Mouse (Mus musculus): ENCODE results near the gene Gtdc1.

DNA sequence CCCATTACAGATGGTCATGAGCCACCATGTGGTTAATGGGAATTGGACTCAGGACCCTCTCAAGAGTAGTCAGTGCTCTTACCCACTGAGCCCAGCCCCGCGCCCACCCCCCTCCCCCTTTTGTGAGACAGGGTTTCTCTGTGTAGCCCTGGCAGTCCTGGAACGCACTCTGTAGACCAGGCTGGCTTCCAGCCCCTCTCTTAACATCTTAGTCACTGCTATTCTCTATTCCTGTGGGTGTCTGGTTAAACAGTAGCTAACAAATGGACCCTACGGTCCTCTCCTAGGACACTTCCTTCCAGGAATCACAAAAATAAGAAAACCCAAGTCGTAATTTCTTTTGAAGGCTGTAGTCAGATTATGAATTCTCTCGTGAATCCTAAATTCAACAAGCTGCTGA is 386.6 kb downstream of the Gtdc1 start:
- TF ChIP-seq POLR2A (IDR thresholded peaks at IDR 0.05; ENCODE audit: extremely low read depth, insufficient read depth, low read length), result no peak
- no peak for TF ChIP-seq CTCF (IDR thresholded peaks at IDR 0.05; ENCODE audit: extremely low read depth, insufficient read depth, low read length)

Measured in cortical plate, adult 2 months (tissue).